Mouse (Mus musculus): Measurements from ENCODE around the gene Itm2a. TPM values are rescaled to one million over a fixed set of nuclear protein-coding genes. Genes with fewer than 3 reads are reported as not detected.

Gene Itm2a
- polyA plus RNA-seq, 1 experiment from 2014 or later: 162 TPM

Other genes with a start within 250 kb of the Itm2a start
- gene Gpr174, start 147.5 kb downstream of the Itm2a start, polyA plus RNA-seq (2015; fragmentation: Nextera tagmentation; extraction: Ambion mirVana): not detected in 2 replicates

Data from hindbrain, embryonic 16.5 days (tissue).